Mouse (Mus musculus) naive thymus-derived CD4-positive, alpha-beta T cell, adult 2 months (primary cell): ENCODE data around the gene Banp.

Source experiments
- DNase-seq: peaks from one replicate; pipeline ENCODE4 v3.0.0-alpha.2; 2011; ENCODE audit warnings: low read depth

Gene Banp

GRCm38 (mm10) chr8:122018046-122018831, 68.7 kb downstream of the Banp start:
- no peak for DNase-seq

GRCm38 (mm10) chr8:122019162-122019561, 69.6 kb downstream of the Banp start:
- DNase-seq: no peak

DNA sequence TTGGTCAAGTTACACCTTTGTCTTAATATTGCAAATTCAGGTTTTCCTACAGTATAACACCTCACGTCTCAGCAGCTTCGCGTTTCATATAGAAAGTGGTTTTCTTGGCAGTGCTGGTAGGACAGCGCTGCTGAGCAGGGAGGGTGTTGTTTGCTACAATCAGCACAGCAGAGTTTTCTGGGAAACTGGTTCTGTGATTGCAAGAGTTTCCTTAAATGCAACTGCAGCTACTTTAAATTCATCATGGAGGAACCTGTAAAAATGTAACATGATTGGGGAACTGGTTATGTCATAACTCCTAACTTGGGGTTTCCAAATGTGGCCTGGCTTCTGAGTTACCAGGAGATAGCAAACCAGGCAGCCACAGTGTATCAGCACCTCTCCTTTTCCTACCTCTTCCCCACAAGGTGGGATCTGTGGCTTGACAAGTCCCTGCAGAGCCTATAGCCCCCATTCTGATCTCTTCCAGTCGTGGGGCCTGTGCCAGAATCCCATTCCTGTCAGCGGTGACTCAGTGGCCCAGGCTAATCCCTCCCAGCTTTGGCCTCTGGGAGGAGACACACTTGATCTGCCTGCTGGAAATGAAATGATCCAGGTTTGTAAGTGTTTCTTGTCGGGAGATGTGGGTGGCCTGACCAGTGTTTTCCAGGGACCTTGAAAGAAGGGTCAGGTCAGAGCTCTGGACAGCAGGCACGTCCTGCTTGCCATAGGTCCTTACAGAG, 70.7 kb downstream of the Banp start:
- no peak for DNase-seq

- no peak for DNase-seq
Observed at GRCm38 (mm10) chr8:122021725-122022124, 72.2 kb downstream of the Banp start.

DNA sequence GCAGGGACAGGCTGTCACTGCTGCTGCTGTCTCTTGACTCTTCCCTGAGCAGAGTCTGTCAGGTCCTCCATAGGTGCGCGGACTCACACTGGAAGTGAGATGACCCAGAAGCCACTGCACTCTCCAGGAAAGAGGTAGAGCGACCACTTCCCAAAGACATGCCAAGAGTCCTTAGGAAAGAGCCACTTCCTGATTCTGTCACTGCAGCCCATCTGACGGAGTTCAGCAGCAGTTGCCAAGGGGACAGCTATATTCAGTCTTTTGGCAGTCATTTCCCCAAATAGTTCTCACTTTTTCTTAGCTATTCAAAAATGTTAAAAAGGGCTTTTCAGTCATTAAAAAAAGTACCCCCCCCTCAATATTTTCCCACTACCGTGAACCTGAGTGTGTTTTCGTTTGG, 72.7 kb downstream of the Banp start:
- DNase-seq: no peak

GRCm38 (mm10) chr8:122022705-122023104, 73.2 kb downstream of the Banp start:
- DNase-seq: no peak

- DNase-seq: no peak
Observed at GRCm38 (mm10) chr8:122025546-122025945, 76.0 kb downstream of the Banp start.

DNA sequence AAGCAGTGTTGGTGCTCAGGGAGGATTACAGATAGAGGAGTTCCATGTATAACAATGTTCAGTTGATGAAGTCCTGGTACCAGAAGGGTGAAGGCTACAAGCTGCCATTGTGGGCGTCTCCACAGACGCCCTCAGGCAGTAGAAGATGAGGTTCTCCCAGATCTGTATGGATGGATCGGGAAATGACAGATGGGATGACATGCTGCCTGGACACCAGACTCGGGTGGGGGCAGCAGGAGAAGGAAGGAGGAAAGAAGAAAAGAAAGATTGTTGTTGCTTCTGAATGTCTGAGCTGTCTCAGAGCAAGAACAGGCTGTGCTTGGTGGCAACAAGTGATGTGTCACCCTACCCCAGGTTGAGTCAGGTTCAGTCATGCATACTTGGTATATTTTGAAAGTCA, 78.6 kb downstream of the Banp start:
- DNase-seq: no peak

DNA sequence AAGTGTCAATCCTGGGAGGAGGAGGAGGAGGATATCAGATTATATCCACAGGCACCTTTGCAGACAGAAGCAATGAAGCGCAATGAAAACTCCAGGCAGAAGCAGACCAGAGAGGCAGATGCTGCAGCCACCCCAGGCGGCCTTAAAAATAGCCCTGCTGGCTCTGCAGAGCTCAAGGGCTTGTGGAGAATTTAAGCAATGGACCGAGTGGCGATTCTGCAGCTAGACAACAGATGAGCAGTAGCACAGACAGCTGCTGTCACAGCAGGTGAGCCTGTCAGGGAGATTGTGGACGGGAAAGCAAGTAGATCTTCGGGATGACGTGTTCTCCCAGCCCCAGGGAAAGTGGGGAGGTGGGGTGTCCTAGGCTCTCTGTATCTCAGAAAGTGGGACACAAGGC, 81.4 kb downstream of the Banp start:
- DNase-seq: no peak

GRCm38 (mm10) chr8:122032741-122033140, 83.2 kb downstream of the Banp start:
- no peak for DNase-seq

DNA sequence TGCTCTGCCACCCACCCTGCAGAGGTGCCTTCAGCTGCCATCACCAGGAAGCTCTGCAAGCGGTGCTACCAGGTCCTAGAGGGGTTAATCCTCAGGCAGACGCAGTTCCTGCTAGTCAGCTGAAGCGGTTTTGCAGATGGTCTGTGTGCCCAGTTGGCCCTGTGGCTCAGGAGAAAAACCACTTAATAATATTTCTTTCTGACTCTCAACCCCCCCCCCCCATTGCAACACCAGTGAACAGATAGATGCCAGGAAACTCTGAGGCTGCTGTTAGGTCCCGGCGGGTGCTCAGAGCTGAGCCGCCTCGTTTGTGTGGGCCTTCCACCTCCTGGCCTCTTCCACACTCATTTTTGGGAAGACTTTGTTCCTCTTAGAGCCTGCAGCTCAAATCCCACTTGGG, 86.0 kb downstream of the Banp start:
- DNase-seq: no peak

DNA sequence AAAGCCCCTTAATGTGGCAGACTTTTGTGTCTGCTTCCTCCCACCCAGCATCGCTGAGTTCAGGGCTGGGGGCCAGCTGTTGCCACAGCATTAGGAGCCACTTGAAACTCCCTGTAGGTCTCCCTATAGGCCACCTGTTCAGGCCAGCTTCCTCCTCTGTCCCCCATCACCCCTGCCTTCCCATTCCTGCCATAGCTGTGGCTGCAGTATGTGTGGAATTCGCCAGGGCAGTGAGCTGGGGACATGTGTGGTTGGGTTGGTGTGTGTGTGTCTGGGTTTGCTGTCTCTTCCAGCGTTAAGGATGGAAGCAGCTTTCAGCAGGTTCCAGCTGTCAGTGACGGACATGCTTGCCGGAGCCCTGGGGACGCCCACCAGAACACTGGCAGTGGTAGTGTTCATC, 86.8 kb downstream of the Banp start:
- no peak for DNase-seq

GRCm38 (mm10) chr8:122037279-122037678, 87.7 kb downstream of the Banp start:
- DNase-seq: no peak

GRCm38 (mm10) chr8:122038076-122038475, 88.5 kb downstream of the Banp start:
- no peak for DNase-seq

DNA sequence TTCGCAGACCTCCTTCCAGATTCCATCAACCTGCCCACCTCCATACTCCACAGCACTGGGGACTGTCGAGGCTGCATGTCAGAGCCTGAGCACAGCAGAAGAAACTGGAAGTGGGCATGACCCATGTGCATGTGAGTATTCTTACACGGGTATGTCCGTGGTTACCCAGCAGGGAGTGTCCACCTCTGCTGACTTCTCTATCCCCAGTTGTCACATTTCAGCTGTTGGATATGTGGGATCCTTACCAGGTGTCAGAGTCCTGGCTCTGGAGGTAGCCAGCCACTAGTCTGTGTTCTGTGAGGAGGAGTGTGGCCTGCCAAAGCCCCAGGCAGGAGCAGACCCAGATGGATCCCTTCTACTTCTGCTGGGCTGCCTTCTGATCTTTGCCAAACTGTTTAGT, 89.9 kb downstream of the Banp start:
- DNase-seq: no peak

DNA sequence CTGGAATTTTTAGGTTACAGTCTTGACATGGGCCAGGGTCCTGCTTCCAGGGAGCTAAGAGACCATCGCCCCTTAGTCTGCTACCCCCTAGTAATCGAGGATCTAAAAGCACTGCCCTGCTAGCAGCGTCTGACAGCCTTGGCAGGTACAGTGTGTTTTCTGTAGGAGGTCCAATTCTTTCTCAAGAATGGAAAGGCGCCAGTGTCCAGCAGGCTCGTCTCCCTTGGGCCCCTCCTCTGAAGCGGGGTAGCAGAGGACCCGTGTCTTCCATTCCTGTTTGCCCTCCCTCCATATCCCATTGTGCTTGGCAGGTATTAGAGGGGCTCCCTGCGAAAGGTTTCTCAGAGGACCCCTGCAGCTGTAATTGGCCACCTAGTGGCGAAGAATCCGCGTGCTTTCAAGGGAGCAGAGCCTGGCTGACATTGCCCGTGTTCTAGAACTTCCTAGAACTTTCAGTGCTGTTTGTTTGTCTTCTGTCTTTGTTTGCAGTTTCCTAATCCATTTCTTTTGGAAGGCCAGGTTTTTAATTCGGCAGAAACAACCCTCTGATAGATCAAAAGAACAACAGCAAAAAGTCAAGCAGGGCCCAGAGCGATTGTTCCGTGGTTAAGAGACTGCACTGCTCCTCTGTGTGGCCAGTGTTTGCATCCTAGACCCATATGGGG, 97.8 kb downstream of the Banp start:
- no peak for DNase-seq

DNA sequence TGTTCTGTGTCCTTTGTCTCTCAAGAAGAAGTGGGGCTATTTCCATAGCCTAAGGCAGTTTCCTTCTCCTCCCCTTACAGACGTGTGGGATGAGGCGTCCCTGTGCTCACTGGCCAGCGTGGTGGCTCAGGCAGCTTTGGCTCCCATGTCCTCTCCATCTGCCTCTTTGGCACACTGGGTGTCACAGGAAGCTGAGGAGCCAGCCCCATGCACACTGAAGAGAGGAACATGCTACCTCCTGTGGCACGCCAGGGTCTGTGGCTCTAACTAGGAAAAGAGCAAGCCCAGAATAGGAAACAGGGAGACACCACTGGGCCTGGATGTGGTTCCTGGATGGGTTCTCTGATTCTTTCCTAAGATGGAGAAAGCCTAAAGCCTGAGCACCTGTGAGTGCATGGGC, 99.7 kb downstream of the Banp start:
- DNase-seq: no peak

- DNase-seq: no peak
Observed at GRCm38 (mm10) chr8:122049923-122050322, 100.4 kb downstream of the Banp start.

- DNase-seq: no peak
Observed at GRCm38 (mm10) chr8:122050620-122051019, 101.1 kb downstream of the Banp start.

- DNase-seq: no peak
Observed at GRCm38 (mm10) chr8:122055321-122055720, 105.8 kb downstream of the Banp start.

DNA sequence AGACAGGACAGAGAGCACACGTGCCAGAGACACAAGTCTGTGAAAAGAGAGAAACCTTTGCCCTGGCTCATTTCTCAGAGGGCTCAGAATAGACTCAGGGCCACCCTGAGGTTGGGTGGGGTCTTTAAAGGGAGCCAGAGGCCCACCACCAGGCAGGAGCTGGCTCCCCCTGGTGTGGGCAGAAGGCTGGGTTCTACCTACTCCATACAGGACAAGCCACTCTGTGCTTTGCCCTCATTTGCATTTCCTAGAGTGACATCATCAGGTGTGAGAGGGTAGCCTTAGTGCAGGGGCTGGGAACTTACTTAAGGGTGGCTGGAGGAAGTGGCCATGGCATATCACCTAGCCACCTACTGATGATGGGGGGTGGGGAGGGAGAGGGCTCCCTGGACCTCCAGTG, 106.6 kb downstream of the Banp start:
- no peak for DNase-seq

DNA sequence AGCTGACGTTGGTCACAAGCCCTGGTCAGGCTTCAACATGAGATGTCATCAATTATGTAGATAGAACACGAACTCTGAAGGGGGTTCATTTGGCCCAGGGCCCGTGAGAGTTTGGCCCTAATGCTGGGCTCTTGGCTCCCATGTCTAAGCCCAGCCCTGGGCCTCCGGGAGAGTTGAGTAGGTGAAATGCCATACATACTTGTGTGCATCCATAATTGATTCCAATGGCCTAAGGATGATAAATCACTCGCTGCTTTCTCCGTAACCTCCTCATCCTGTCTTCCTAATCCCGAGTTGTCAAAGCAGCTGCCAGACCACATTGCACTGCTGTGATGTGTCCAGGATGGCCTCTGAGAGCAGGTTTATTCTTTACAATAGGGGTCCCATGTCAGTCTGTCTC, 107.3 kb downstream of the Banp start:
- DNase-seq: no peak

DNA sequence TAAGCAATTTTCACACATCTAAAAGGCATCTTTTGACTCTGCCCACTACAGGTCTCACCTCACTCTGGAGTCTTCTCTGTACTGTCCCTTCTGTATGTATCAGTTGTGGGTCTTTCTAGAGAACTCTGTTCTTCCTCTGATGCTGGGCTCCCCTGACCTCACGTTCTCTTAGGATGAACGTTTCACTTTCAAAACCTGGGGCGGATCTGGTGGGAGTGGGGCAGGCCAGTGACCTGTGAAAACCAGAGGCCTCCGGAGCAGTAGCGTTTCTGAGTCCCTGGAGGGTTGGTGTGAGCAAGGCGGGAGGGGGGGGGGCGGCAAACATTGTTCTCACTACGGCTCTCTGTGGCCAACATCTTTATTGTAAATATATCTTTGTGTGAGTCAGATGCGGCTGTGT, 109.0 kb downstream of the Banp start:
- DNase-seq: no peak
